Mouse (Mus musculus): Measurements from ENCODE around the gene Unc13b. TPM values are rescaled to one million over a fixed set of nuclear protein-coding genes. Genes with fewer than 3 reads are reported as not detected.

Gene Unc13b
- polyA plus RNA-seq, 1 experiment from 2014 or later, result 25.3 TPM

GRCm38 (mm10) chr4:43309696-43310338 lies 251.1 kb downstream of the Unc13b start:
- Histone ChIP-seq H3K9me3 (no peaks in the 10 kb centered on the region), H3K9ac (no peak overlapping the region), H3K27me3 (no peaks in the 10 kb centered on the region), H3K36me3 (replicated peaks) (no peaks in the 10 kb centered on the region), H3K4me3 (replicated peaks) (no peak overlapping the region), H3K4me2 (no peak overlapping the region), H3K4me1 (peaks cover 4% of the 10 kb centered on the region; the same call in 1 of the 2 replicates), H3K27ac (no peak overlapping the region)
- no peak for ATAC-seq (ENCODE audit: low FRiP score)
- WGBS, result 50% methylated on average over 11 of the region's 11 CpGs

Other genes with a start within 250 kb of the Unc13b start
- not detected in 2 replicates for gene Fam205a1, start 205.1 kb upstream of the Unc13b start, polyA plus RNA-seq (2016; fragmentation: Nextera tagmentation; extraction: Ambion mirVana)
- 0.64 TPM in 1 of 2 replicates, not detected in the other for gene Gm12394, start 202.2 kb upstream of the Unc13b start, polyA plus RNA-seq (2016; fragmentation: Nextera tagmentation; extraction: Ambion mirVana)
- 1.4 and 2.3 TPM in 2 replicates for gene Fam205c, start 184.7 kb upstream of the Unc13b start, polyA plus RNA-seq (2016; fragmentation: Nextera tagmentation; extraction: Ambion mirVana)
- gene Phf24, start 142.3 kb upstream of the Unc13b start, polyA plus RNA-seq (2016; fragmentation: Nextera tagmentation; extraction: Ambion mirVana), result 4.2 and 5.4 TPM in 2 replicates
- gene Dnajb5, start 109.1 kb upstream of the Unc13b start, polyA plus RNA-seq (2016; fragmentation: Nextera tagmentation; extraction: Ambion mirVana), result 26.0 and 32.3 TPM in 2 replicates
- 0.85 and 1.1 TPM in 2 replicates for gene 1700022I11Rik, start 89.3 kb upstream of the Unc13b start, polyA plus RNA-seq (2016; fragmentation: Nextera tagmentation; extraction: Ambion mirVana)
- gene Vcp, start 58.4 kb upstream of the Unc13b start, polyA plus RNA-seq (2016; fragmentation: Nextera tagmentation; extraction: Ambion mirVana), result 640 and 653 TPM in 2 replicates
- gene Fancg, start 48.4 kb upstream of the Unc13b start, polyA plus RNA-seq (2016; fragmentation: Nextera tagmentation; extraction: Ambion mirVana), result 21.6 and 26.7 TPM in 2 replicates
- gene Pigo, start 33.1 kb upstream of the Unc13b start, polyA plus RNA-seq (2016; fragmentation: Nextera tagmentation; extraction: Ambion mirVana), result 24.9 and 26.7 TPM in 2 replicates
- 308 and 324 TPM in 2 replicates for gene Stoml2, start 27.2 kb upstream of the Unc13b start, polyA plus RNA-seq (2016; fragmentation: Nextera tagmentation; extraction: Ambion mirVana)
- gene Fam214b, start 12.7 kb upstream of the Unc13b start, polyA plus RNA-seq (2016; fragmentation: Nextera tagmentation; extraction: Ambion mirVana), result 40.3 and 40.6 TPM in 2 replicates
- gene Atp8b5, start 208.2 kb downstream of the Unc13b start, polyA plus RNA-seq (2016; fragmentation: Nextera tagmentation; extraction: Ambion mirVana), result 0.40 and 0.42 TPM in 2 replicates